Mouse (Mus musculus): ENCODE data around the gene Shroom3.

DNA sequence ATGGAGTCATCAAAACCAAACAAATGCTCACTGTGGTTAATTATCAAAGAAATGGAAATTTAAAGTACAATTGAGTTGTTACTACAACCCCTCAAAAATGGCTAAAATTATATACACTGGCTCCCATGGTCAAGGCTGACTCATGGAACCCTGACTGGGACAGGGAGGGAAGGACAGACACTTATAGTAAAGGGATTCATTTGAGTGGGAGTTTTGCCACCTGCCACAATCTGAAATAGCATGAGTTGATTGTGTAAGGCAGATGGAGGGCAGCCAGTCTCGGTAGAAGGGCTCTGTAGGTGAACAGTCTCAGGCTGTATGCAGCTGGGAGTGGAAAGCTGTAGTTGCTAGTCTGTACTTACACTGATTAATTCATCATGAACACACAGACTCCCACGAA lies 297.6 kb downstream of the Shroom3 start:
- TF ChIP-seq GATA1 (IDR thresholded peaks at IDR 0.05; ENCODE audit: borderline replicate concordance, low read length): no peak
- no peak for TF ChIP-seq FLI1 (IDR thresholded peaks at IDR 0.05; ENCODE audit: low read length)
